Mouse (Mus musculus) heart, postnatal 4 days (tissue): Measurements from ENCODE around the gene Asic1. TPM values are rescaled to one million over a fixed set of nuclear protein-coding genes. Genes with fewer than 3 reads are reported as not detected.
"Not testable (repeated sequence)": the region's sequence is repeated elsewhere in the genome, so short reads cannot be mapped to it uniquely, and the experiment has no call there.

Experiments
- DNase-seq: peaks from one replicate; pipeline ENCODE4 v3.0.0; 2021
- total RNA-seq, 2 experiments: library from RNA; stranded (reverse); gene quantifications; 2 replicates each; pipeline ENCODE4 v1.2.3; 2021

The Asic1 gene
- total RNA-seq, 2 experiments from 2014 or later: 0.77 to 1.0 TPM

- no peak for DNase-seq
These were observed 49.7 kb downstream of the Asic1 start for GRCm38 (mm10) chr15:99719865-99720264.

- DNase-seq: no peak
These were observed 52.0 kb downstream of the Asic1 start for GRCm38 (mm10) chr15:99721921-99722743.

- no peak for DNase-seq
These were observed 52.9 kb downstream of the Asic1 start for GRCm38 (mm10) chr15:99723120-99723514.

- peak; percentile 73 for DNase-seq
These were observed 53.5 kb downstream of the Asic1 start for GRCm38 (mm10) chr15:99723515-99724291.

GRCm38 (mm10) chr15:99724292-99725021 lies 54.3 kb downstream of the Asic1 start:
- peak; percentile 91 for DNase-seq

GRCm38 (mm10) chr15:99725341-99726155 lies 55.4 kb downstream of the Asic1 start, which contains the start of gene Cox14:
Gene Cox14, plus strand, starts transcription at chr15:99725618.
- peak; percentile 97 for DNase-seq

GRCm38 (mm10) chr15:99726549-99726948 lies 56.4 kb downstream of the Asic1 start:
- DNase-seq: no peak

- not testable (repeated sequence) for DNase-seq
These were observed 56.9 kb downstream of the Asic1 start for GRCm38 (mm10) chr15:99727039-99727438.

GRCm38 (mm10) chr15:99727525-99727924 lies 57.4 kb downstream of the Asic1 start:
- DNase-seq: no peak

- DNase-seq: no peak
These were observed 58.0 kb downstream of the Asic1 start for GRCm38 (mm10) chr15:99728211-99728610.

- DNase-seq: no peak
These were observed 59.1 kb downstream of the Asic1 start for GRCm38 (mm10) chr15:99729056-99729783.

- DNase-seq: no peak
These were observed 61.0 kb downstream of the Asic1 start for GRCm38 (mm10) chr15:99731167-99731566.

- DNase-seq: no peak
These were observed 61.5 kb downstream of the Asic1 start for GRCm38 (mm10) chr15:99731678-99732077.

GRCm38 (mm10) chr15:99733186-99733585 lies 63.0 kb downstream of the Asic1 start:
- DNase-seq: no peak

- peak; percentile 100 for DNase-seq
These were observed 65.5 kb downstream of the Asic1 start for GRCm38 (mm10) chr15:99735631-99736030.

- peak; percentile 24 for DNase-seq
These were observed 66.5 kb downstream of the Asic1 start for GRCm38 (mm10) chr15:99736675-99737074.

GRCm38 (mm10) chr15:99740229-99740628 lies 70.1 kb downstream of the Asic1 start:
- DNase-seq: no peak
